Mouse (Mus musculus): ENCODE data around the gene Tns1. TPM values are rescaled to one million over a fixed set of nuclear protein-coding genes. Genes with fewer than 3 reads are reported as not detected.

The Tns1 gene
- polyA plus RNA-seq, 1 experiment from 2014 or later, result 11.3 TPM

DNA sequence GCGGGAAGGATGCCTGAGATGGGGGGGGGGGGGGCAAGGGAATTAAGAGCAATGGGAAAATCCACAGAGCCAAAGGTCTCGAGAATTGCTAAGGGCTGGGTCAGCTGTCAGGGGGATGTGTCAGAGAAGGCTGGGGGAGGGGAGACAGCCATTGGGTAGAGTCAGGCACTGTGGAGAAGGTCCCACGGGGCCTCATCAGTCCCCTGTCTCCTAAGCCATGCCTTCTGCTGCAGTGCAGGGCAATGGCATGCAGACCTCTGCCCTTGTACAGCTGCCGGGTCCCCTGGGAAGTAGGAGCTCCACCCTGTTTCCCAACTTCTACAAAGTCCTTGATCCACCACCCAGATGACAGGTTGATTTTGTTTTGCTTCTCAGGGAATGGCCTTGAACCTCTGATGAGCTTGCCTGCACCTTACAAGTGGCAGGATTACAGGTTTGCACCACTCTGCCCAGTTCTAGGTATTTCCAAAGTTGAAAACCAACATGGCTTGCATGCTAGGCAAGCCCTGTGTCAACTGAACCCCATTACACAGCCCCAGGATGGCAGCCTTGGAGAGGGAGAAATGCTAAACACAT lies 98.5 kb downstream of the Tns1 start:
- H3K4me3 ChIP-seq (ENCODE audit: low read depth, low read length), result no peak overlapping the region
- no peak overlapping the region for H3K4me2 ChIP-seq (ENCODE audit: low read depth, low read length)
- ATAC-seq (ENCODE audit: low read depth), result no peak
- H3K27ac ChIP-seq (ENCODE audit: low read depth, low read length), result no peak overlapping the region
- WGBS, result 52% methylated on average over 4 of the region's 4 CpGs
- no peaks in the 10 kb centered on the region for H3K27me3 ChIP-seq (ENCODE audit: control insufficient read depth, insufficient read depth, low read length)
- no peaks in the 10 kb centered on the region for H3K36me3 ChIP-seq (ENCODE audit: control insufficient read depth, insufficient read depth, low read length)
- no peak overlapping the region for H3K9ac ChIP-seq (replicated peaks; ENCODE audit: low read depth, low read length)
- peaks cover 7% of the 10 kb centered on the region; the same call in 1 of the 2 replicates for H3K4me1 ChIP-seq (ENCODE audit: control insufficient read depth, insufficient read depth, low read length)
- no peaks in the 10 kb centered on the region for H3K9me3 ChIP-seq (ENCODE audit: control insufficient read depth, low read length)

DNA sequence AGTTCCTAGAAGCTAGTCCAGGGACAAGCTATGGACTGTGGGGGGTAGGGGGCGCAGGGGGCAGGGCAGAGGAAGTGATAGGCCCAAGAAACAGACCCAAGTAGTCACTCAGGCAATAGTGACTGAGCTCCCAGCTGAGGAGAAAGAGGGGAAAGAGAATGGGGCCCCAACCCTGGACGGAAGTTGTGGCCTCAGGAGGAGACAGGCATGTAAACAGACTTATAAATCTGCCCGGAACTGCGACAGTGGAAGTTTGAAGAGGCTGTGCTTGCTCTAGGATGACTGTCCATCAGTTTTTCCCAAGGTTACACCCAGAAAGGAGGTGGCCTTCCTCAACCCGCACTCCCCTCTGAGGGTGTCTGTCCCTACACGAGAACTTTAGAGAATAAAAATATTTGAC lies 99.0 kb downstream of the Tns1 start:
- peaks cover 7% of the 10 kb centered on the region; the same call in 1 of the 2 replicates for H3K4me1 ChIP-seq (ENCODE audit: control insufficient read depth, insufficient read depth, low read length)
- no peak overlapping the region for H3K4me2 ChIP-seq (ENCODE audit: low read depth, low read length)
- no peak overlapping the region for H3K9ac ChIP-seq (replicated peaks; ENCODE audit: low read depth, low read length)
- no peak overlapping the region for H3K27ac ChIP-seq (ENCODE audit: low read depth, low read length)
- 46% methylated on average over 6 of the region's 6 CpGs for WGBS
- H3K27me3 ChIP-seq (ENCODE audit: control insufficient read depth, insufficient read depth, low read length), result no peaks in the 10 kb centered on the region
- no peak for ATAC-seq (ENCODE audit: low read depth)
- H3K4me3 ChIP-seq (ENCODE audit: low read depth, low read length), result no peak overlapping the region
- H3K36me3 ChIP-seq (ENCODE audit: control insufficient read depth, insufficient read depth, low read length), result no peaks in the 10 kb centered on the region
- H3K9me3 ChIP-seq (ENCODE audit: control insufficient read depth, low read length), result no peaks in the 10 kb centered on the region

DNA sequence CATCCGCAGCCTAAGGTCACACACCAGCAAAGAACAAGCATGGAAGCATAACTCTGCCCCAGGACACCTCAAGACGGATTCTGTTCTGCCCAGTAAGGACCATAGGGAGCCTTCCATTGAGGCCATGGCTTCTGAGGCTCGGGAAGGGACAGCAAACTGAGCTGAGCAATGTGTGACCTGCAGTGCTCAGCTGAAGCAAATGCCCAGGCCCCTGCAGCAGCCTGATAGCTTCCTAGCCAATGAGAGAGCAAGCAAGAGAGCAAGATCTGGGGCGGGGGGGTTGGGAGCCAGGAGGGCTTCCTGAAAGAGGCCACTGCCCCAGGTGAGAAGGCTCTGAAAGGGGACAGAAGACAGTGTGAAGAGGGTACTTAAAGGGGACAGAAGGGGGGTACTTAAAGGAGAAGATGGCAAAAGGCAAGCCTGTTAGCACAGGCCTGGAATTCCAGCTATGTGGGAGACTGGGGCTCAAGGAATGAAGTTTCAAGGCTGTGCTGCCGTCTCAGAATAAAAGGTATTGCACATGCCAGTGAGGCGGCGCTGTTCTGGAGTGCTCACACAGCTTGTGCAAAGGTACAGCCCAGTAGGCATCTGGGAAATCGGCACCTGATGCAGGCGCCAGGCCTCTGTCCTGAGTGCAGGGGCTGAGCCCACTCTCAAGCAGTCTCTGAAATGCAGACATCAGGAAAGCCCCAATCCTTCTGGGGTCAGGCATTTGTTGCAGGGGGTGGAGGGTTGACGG lies 99.6 kb downstream of the Tns1 start:
- no peaks in the 10 kb centered on the region for H3K9me3 ChIP-seq (ENCODE audit: control insufficient read depth, low read length)
- 58% methylated on average over 10 of the region's 10 CpGs for WGBS
- H3K36me3 ChIP-seq (ENCODE audit: control insufficient read depth, insufficient read depth, low read length), result no peaks in the 10 kb centered on the region
- H3K4me3 ChIP-seq (ENCODE audit: low read depth, low read length), result no peak overlapping the region
- no peak overlapping the region for H3K9ac ChIP-seq (replicated peaks; ENCODE audit: low read depth, low read length)
- peaks cover 7% of the 10 kb centered on the region; the same call in 1 of the 2 replicates for H3K4me1 ChIP-seq (ENCODE audit: control insufficient read depth, insufficient read depth, low read length)
- H3K27ac ChIP-seq (ENCODE audit: low read depth, low read length), result no peak overlapping the region
- no peak overlapping the region for H3K4me2 ChIP-seq (ENCODE audit: low read depth, low read length)
- no peak for ATAC-seq (ENCODE audit: low read depth)
- H3K27me3 ChIP-seq (ENCODE audit: control insufficient read depth, insufficient read depth, low read length), result no peaks in the 10 kb centered on the region

DNA sequence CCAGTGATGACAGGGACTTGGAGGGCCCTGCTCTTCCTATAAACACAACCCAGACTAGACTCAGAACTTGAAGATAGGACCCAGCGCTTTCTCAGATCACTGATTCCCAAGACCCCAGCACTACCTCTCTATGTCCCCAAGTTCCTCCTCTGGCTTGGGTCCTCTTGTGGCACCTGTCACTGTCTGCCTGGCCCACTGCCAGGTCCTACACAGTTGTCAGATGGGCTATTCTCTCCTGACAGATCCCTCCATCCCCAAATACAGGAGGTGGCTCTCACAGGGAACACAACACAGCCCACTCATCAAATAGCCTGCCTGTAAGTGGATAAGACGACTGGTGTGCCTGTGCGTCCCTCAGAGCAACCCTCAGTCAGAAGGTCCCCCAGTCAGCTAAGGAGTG lies 101.3 kb downstream of the Tns1 start:
- Histone ChIP-seq H3K4me2 (ENCODE audit: low read depth, low read length) (no peak overlapping the region), H3K4me1 (ENCODE audit: control insufficient read depth, insufficient read depth, low read length) (peaks cover 7% of the 10 kb centered on the region; the same call in 1 of the 2 replicates), H3K4me3 (ENCODE audit: low read depth, low read length) (no peak overlapping the region), H3K36me3 (ENCODE audit: control insufficient read depth, insufficient read depth, low read length) (no peaks in the 10 kb centered on the region), H3K27ac (ENCODE audit: low read depth, low read length) (no peak overlapping the region), H3K9ac (replicated peaks; ENCODE audit: low read depth, low read length) (no peak overlapping the region), H3K9me3 (ENCODE audit: control insufficient read depth, low read length) (no peaks in the 10 kb centered on the region), H3K27me3 (ENCODE audit: control insufficient read depth, insufficient read depth, low read length) (no peaks in the 10 kb centered on the region)
- WGBS, result 84% methylated on average over 3 of the region's 3 CpGs
- no peak for ATAC-seq (ENCODE audit: low read depth)

DNA sequence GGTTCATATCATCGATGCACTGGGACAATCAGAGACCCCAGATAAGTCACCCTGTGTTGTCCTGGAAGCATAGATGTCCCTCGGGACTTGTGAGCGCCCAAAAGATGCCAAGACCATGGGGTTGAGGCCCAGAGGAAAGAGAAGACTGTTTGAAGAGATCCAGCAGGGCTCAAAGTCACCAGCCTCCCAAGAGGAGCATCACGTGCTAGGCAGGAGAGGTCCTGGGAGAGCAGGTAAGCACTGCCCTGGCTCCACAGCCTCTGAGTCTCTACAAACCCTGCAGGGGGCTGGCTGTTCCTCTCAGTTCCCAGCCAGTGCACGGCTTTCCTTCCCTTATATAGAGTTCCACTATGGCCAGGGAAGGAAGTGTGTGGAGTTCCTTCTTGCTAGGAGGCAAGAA lies 101.7 kb downstream of the Tns1 start:
- Histone ChIP-seq H3K4me3 (ENCODE audit: low read depth, low read length) (no peak overlapping the region), H3K27me3 (ENCODE audit: control insufficient read depth, insufficient read depth, low read length) (no peaks in the 10 kb centered on the region), H3K9ac (replicated peaks; ENCODE audit: low read depth, low read length) (no peak overlapping the region), H3K4me1 (ENCODE audit: control insufficient read depth, insufficient read depth, low read length) (peaks cover 4% of the 10 kb centered on the region; the same call in 1 of the 2 replicates), H3K9me3 (ENCODE audit: control insufficient read depth, low read length) (no peaks in the 10 kb centered on the region), H3K4me2 (ENCODE audit: low read depth, low read length) (no peak overlapping the region), H3K27ac (ENCODE audit: low read depth, low read length) (no peak overlapping the region), H3K36me3 (ENCODE audit: control insufficient read depth, insufficient read depth, low read length) (no peaks in the 10 kb centered on the region)
- WGBS, result 85% methylated on average over 5 of the region's 5 CpGs
- no peak for ATAC-seq (ENCODE audit: low read depth)

DNA sequence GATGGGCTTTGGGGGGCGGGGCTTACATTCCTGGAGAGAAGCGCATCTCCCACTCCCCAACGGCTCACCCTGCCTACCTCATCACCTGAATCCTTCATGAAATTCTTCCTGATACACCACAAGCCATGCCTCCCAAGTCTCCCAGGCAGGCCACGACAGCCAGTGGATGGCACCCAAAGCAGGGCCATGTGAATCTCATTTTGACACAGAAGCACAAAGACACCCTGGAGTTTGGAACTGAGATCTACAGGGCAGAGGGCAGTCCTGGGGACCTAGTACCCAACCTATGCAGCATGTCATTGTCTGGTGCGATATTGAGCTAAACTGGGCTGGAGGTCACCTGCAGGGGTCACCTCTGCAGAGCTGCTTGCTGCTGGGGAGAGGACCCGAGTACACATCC lies 104.0 kb downstream of the Tns1 start:
- no peak overlapping the region for H3K4me2 ChIP-seq (ENCODE audit: low read depth, low read length)
- no peaks in the 10 kb centered on the region for H3K9me3 ChIP-seq (ENCODE audit: control insufficient read depth, low read length)
- no peaks in the 10 kb centered on the region for H3K4me1 ChIP-seq (ENCODE audit: control insufficient read depth, insufficient read depth, low read length)
- no peak overlapping the region for H3K9ac ChIP-seq (replicated peaks; ENCODE audit: low read depth, low read length)
- H3K4me3 ChIP-seq (ENCODE audit: low read depth, low read length), result no peak overlapping the region
- no peak for ATAC-seq (ENCODE audit: low read depth)
- H3K36me3 ChIP-seq (ENCODE audit: control insufficient read depth, insufficient read depth, low read length), result no peaks in the 10 kb centered on the region
- no peaks in the 10 kb centered on the region for H3K27me3 ChIP-seq (ENCODE audit: control insufficient read depth, insufficient read depth, low read length)
- H3K27ac ChIP-seq (ENCODE audit: low read depth, low read length), result no peak overlapping the region
- WGBS, result 78% methylated on average over 6 of the region's 6 CpGs

DNA sequence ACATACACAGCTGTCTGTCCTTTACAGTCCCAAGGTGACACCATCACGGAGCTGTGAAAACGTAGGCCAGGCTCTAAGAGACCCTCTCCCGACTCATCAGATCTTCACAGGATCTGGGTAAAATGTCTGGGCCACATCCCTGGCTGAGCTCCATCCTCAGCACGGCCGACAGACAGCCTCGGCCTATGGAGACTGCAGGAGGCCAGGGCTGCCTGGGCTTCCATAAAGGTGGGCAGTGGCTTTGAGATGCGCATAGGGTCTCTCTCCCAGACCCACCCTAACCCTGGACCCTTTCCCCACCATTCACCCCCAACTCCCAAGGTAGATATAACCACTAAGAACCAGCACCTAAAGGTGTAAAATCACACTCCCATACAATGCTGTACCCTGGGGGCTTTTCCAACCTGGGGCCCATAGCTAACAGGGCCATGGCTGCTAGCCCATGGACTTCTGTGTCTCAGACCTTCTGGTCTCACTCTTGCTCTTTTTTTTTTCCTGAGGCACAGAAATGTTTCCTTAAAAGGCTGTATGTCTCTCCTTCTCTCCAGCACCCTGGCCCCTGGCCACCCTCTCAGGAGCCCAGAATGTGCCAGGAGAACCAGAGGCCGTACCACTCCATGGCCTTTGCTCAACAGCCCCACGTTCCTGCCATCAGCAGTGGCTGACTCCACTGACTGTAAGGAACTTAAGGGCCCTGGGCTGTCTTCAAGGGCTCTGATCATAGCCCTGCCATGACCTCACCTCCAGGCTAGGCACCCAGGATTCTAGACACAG lies 106.7 kb downstream of the Tns1 start:
- no peaks in the 10 kb centered on the region for H3K27me3 ChIP-seq (ENCODE audit: control insufficient read depth, insufficient read depth, low read length)
- WGBS, result 82% methylated on average over 9 of the region's 9 CpGs
- no peak for ATAC-seq (ENCODE audit: low read depth)

DNA sequence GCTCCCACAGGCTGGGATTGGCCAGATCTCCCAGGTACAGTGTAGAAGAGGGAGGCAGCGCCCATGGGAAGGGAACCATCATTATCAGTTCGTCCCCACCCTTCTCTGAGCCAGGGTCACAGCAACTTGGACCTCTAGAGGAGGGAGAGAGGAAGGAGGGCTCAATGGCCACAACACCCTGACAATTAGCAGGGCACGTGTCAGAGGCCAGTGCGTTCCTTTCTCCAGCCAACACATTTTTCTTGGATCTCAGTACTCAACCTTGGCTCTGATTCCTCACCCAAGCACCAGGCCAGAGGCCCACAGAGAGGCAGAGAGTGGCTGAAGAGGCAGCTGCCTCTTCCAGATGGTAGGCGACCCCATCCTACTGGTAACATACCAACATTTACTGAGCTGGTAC lies 107.6 kb downstream of the Tns1 start:
- H3K9me3 ChIP-seq (ENCODE audit: control insufficient read depth, low read length), result no peaks in the 10 kb centered on the region
- H3K4me2 ChIP-seq (ENCODE audit: low read depth, low read length), result no peak overlapping the region
- H3K36me3 ChIP-seq (ENCODE audit: control insufficient read depth, insufficient read depth, low read length), result no peaks in the 10 kb centered on the region
- 88% methylated on average over 5 of the region's 5 CpGs for WGBS
- ATAC-seq (ENCODE audit: low read depth), result no peak
- no peaks in the 10 kb centered on the region for H3K27me3 ChIP-seq (ENCODE audit: control insufficient read depth, insufficient read depth, low read length)
- H3K27ac ChIP-seq (ENCODE audit: low read depth, low read length), result no peak overlapping the region
- H3K4me3 ChIP-seq (ENCODE audit: low read depth, low read length), result no peak overlapping the region
- H3K4me1 ChIP-seq (ENCODE audit: control insufficient read depth, insufficient read depth, low read length), result no peaks in the 10 kb centered on the region
- H3K9ac ChIP-seq (replicated peaks; ENCODE audit: low read depth, low read length), result no peak overlapping the region

More for the DNA sequence above, 106.7 kb downstream of the Tns1 start:
- Histone ChIP-seq H3K4me2 (ENCODE audit: low read depth, low read length) (no peak overlapping the region), H3K9me3 (ENCODE audit: control insufficient read depth, low read length) (no peaks in the 10 kb centered on the region), H3K36me3 (ENCODE audit: control insufficient read depth, insufficient read depth, low read length) (no peaks in the 10 kb centered on the region), H3K4me1 (ENCODE audit: control insufficient read depth, insufficient read depth, low read length) (no peaks in the 10 kb centered on the region), H3K9ac (replicated peaks; ENCODE audit: low read depth, low read length) (no peak overlapping the region), H3K27ac (ENCODE audit: low read depth, low read length) (no peak overlapping the region), H3K4me3 (ENCODE audit: low read depth, low read length) (no peak overlapping the region)
